Mouse (Mus musculus): ENCODE results near the gene Gbgt1. TPM values are rescaled to one million over a fixed set of nuclear protein-coding genes. Genes with fewer than 3 reads are reported as not detected.

Gene Gbgt1
- total and polyA plus RNA-seq, 3 experiments: 0.11 TPM; not detected in 2

- TF ChIP-seq ZMIZ1 (IDR thresholded peaks at IDR 0.05; ENCODE audit: low read depth, low read length) (no peak), MYC (IDR thresholded peaks at IDR 0.05; ENCODE audit: low read depth, low read length) (no peak), CHD1 (IDR thresholded peaks at IDR 0.05; ENCODE audit: low read depth, low read length) (no peak), SIN3A (IDR thresholded peaks at IDR 0.05; ENCODE audit: low read length) (no peak), KAT2A (conservative IDR thresholded peaks at IDR 0.05; ENCODE audit: low read depth, low read length) (no peak), POLR2AphosphoS2 (IDR thresholded peaks at IDR 0.05; ENCODE audit: low read length) (no peak), MAFK (IDR thresholded peaks at IDR 0.05; ENCODE audit: borderline replicate concordance, low read depth, low read length) (no peak), MAX (IDR thresholded peaks at IDR 0.05; ENCODE audit: low read length) (no peak), ZKSCAN1 (IDR thresholded peaks at IDR 0.05; ENCODE audit: low read depth, low read length) (no peak), POLR2AphosphoS5 (IDR thresholded peaks at IDR 0.05; ENCODE audit: borderline replicate concordance, low read depth, low read length) (no peak), RAD21 (IDR thresholded peaks at IDR 0.05; ENCODE audit: low read depth, low read length) (no peak), MYB (IDR thresholded peaks at IDR 0.05; ENCODE audit: low read depth, low read length) (no peak), SMC3 (IDR thresholded peaks at IDR 0.05; ENCODE audit: low read depth, low read length) (no peak), ZC3H11A (IDR thresholded peaks at IDR 0.05; ENCODE audit: low read depth, low read length) (no peak), UBTF (IDR thresholded peaks at IDR 0.05; ENCODE audit: borderline replicate concordance, insufficient read depth, low read depth, low read length) (no peak), ZNF384 (IDR thresholded peaks at IDR 0.05; ENCODE audit: low read depth, low read length) (no peak), TAL1 (IDR thresholded peaks at IDR 0.05; ENCODE audit: low read length) (no peak), TCF12 (IDR thresholded peaks at IDR 0.05; ENCODE audit: low read depth, low read length) (no peak), CTCF (IDR thresholded peaks at IDR 0.05 in 2 of 3, conservative IDR thresholded peaks at IDR 0.05 in 1 of 3; ENCODE audit: control insufficient read depth in 1 of 3, insufficient read depth in 1 of 3, low read depth in 2 of 3, low read length in 3 of 3, poor library complexity in 1 of 3, severe bottlenecking in 1 of 3) (no peak), MAZ (IDR thresholded peaks at IDR 0.05; ENCODE audit: low read depth, low read length) (no peak)
- H3K79me2 ChIP-seq (ENCODE audit: control insufficient read depth, insufficient read depth, low read length, poor library complexity): no peaks in the 10 kb centered on the region
- H3K9me3 ChIP-seq (replicated peaks; ENCODE audit: insufficient read depth, low read length): no peaks in the 10 kb centered on the region
- peaks cover 0 to 2% of the 10 kb centered on the region in 2 experiments; a peak in 1 of 4 replicates for H3K36me3 ChIP-seq (ENCODE audit: control insufficient read depth in 1 of 2, insufficient read depth in 2 of 2, low read length in 2 of 2)
- H3K27ac ChIP-seq (ENCODE audit: control insufficient read depth, low read depth, low read length): no peak overlapping the region
- H3K27me3 ChIP-seq (ENCODE audit: control insufficient read depth in 1 of 2, insufficient read depth in 2 of 2, low read length in 2 of 2): no peaks in the 10 kb centered on the region
- no peak overlapping the region for H3K9ac ChIP-seq (ENCODE audit: control insufficient read depth, low read depth, low read length, poor library complexity, severe bottlenecking)
- DNase-seq (ENCODE audit: low read depth, low spot score): no peak
- H3K4me3 ChIP-seq (ENCODE audit: control insufficient read depth in 1 of 2, insufficient read depth in 1 of 2, low read depth in 2 of 2, low read length in 2 of 2): no peak overlapping the region
- H3K4me1 ChIP-seq (ENCODE audit: control insufficient read depth in 1 of 2, insufficient read depth in 2 of 2, low read length in 2 of 2): peaks cover 0 to 3% of the 10 kb centered on the region in 2 experiments; a peak in 3 of 4 replicates
Measured at GRCm38 (mm10) chr2:28528354-28528730, 31.7 kb downstream of the Gbgt1 start.

GRCm38 (mm10) chr2:28529856-28530255, 33.2 kb downstream of the Gbgt1 start:
- Histone ChIP-seq H3K27ac (ENCODE audit: control insufficient read depth, low read depth, low read length) (no peak overlapping the region), H3K9me3 (replicated peaks; ENCODE audit: insufficient read depth, low read length) (no peaks in the 10 kb centered on the region), H3K4me1 (ENCODE audit: control insufficient read depth in 1 of 2, insufficient read depth in 2 of 2, low read length in 2 of 2) (no peaks in the 10 kb centered on the region; a peak in 1 of 4 replicates), H3K27me3 (ENCODE audit: control insufficient read depth in 1 of 2, insufficient read depth in 2 of 2, low read length in 2 of 2) (no peaks in the 10 kb centered on the region), H3K36me3 (ENCODE audit: control insufficient read depth in 1 of 2, insufficient read depth in 2 of 2, low read length in 2 of 2) (no peaks in the 10 kb centered on the region), H3K9ac (ENCODE audit: control insufficient read depth, low read depth, low read length, poor library complexity, severe bottlenecking) (no peak overlapping the region), H3K79me2 (ENCODE audit: control insufficient read depth, insufficient read depth, low read length, poor library complexity) (no peaks in the 10 kb centered on the region), H3K4me3 (ENCODE audit: control insufficient read depth in 1 of 2, insufficient read depth in 1 of 2, low read depth in 2 of 2, low read length in 2 of 2) (no peak overlapping the region)
- DNase-seq (ENCODE audit: low read depth, low spot score): no peak
- TF ChIP-seq BHLHE40 (IDR thresholded peaks at IDR 0.05; ENCODE audit: borderline replicate concordance, low read depth, low read length): no peak
- TF ChIP-seq MAZ (IDR thresholded peaks at IDR 0.05; ENCODE audit: low read depth, low read length): no peak

Data from MEL (cell line).